Mouse (Mus musculus) ES-E14 (cell line): ENCODE results near the gene Cux1. TPM values are rescaled to one million over a fixed set of nuclear protein-coding genes. Genes with fewer than 3 reads are reported as not detected.

Source experiments
- DNase-seq: peaks from one replicate; pipeline ENCODE4 v3.0.0-alpha.2; 2013; ENCODE audit warnings: low read depth, low spot score
- H3K27ac ChIP-seq: 2 replicates; pipeline ENCODE4 v1.5.1; 2012; ENCODE audit warnings: low read depth, mild to moderate bottlenecking, low read length, moderate library complexity, mixed read lengths; ENCODE audit not compliant: poor library complexity, insufficient read depth, severe bottlenecking
- H3K36me3 ChIP-seq: 2 replicates; pipeline ENCODE4 v1.6.1; 2012; ENCODE audit warnings: mild to moderate bottlenecking, low read length, moderate library complexity, mixed read lengths; ENCODE audit not compliant: control insufficient read depth, poor library complexity, insufficient read depth, severe bottlenecking
- H3K4me1 ChIP-seq, 2 experiments: fragments of 150-350 bp in 1 of 2; sonication (generic) in 1 of 2; 2 replicates each; pipeline ENCODE4 v1.6.1; 2012; ENCODE audit warnings: low read length in 2 of 2, mild to moderate bottlenecking in 1 of 2, mixed read lengths in 1 of 2; ENCODE audit not compliant: control insufficient read depth in 2 of 2, insufficient read depth in 2 of 2, poor library complexity in 1 of 2
- H3K4me3 ChIP-seq, 2 experiments: fragments of 150-350 bp in 1 of 2; sonication (generic) in 1 of 2; 2 replicates each; pipeline ENCODE4 v1.5.1; 2012; ENCODE audit warnings: low read length in 2 of 2, low read depth in 1 of 2, mild to moderate bottlenecking in 1 of 2, mixed read lengths in 1 of 2; ENCODE audit not compliant: insufficient read depth in 1 of 2, poor library complexity in 1 of 2, severe bottlenecking in 1 of 2
- H3K9ac ChIP-seq: 2 replicates; pipeline ENCODE4 v1.6.1; 2012; ENCODE audit warnings: low read depth, mild to moderate bottlenecking, low read length, mixed read lengths; ENCODE audit not compliant: poor library complexity, insufficient read depth, severe bottlenecking
- H3K9me3 ChIP-seq: fragments of 150-350 bp; sonication (generic); 2 replicates; pipeline ENCODE4 v1.6.1; 2012; ENCODE audit warnings: low read depth, mild to moderate bottlenecking, low read length; ENCODE audit not compliant: control insufficient read depth, insufficient read depth
- CHD2 ChIP-seq: IDR thresholded peaks from 2 replicates; pipeline ENCODE4 v1.6.1; 2014; ENCODE audit warnings: mild to moderate bottlenecking, low read depth, low read length, inconsistent platforms
- HCFC1 ChIP-seq: IDR thresholded peaks from 2 replicates; pipeline ENCODE4 v1.6.1; 2012; ENCODE audit warnings: low read length, inconsistent platforms, borderline replicate concordance; ENCODE audit not compliant: insufficient read depth
- MAFK ChIP-seq: IDR thresholded peaks from 2 replicates; pipeline ENCODE4 v1.6.1; 2014; ENCODE audit warnings: mild to moderate bottlenecking, low read depth, low read length, inconsistent platforms; ENCODE audit not compliant: insufficient read depth
- ZC3H11A ChIP-seq: IDR thresholded peaks from 2 replicates; pipeline ENCODE4 v1.6.1; 2012; ENCODE audit warnings: low read depth, mild to moderate bottlenecking, inconsistent platforms, low read length, borderline replicate concordance
- ZNF384 ChIP-seq: IDR thresholded peaks from 2 replicates; pipeline ENCODE4 v1.6.1; 2012; ENCODE audit warnings: low read depth, low read length, inconsistent platforms
- in situ Hi-C, 2 experiments: fragments of 600-800 bp; cut with MboI; formaldehyde crosslinking; loops; one replicate each; pipeline ENCODE4 v1.15.1; 2025; ENCODE audit warnings: low sequenced_read_pairs in 2 of 2, inconsistent platforms in 1 of 2; ENCODE audit not compliant: unreplicated experiment in 2 of 2
- total RNA-seq: library from RNA; depleted of rRNA; stranded (reverse); fragments of 300-350 nt; gene quantifications from 2 replicates; pipeline ENCODE4 v1.2.3, GENCODE M21; 2012

Cux1 gene
- total RNA-seq, 1 experiment: 23.6 TPM

DNA sequence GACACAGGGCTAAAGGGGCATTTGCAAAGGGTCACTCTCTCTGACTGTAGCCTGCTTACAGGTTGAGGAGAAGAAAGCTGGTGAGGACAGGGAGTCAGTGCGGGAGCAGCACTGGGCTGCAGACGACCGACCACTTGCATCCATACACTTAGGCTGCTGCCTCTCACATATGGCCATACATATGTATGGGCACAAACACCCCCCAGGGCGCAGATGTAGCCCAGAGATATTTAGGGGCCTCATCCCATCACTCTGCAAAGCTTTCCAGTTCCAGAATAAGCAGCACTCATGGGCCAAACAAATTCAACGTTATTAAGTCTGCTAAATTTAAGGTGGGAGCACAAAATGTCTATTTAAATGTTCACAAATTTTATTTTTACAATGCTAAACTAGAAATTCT, 261.0 kb downstream of the Cux1 start:
- Histone ChIP-seq H3K27ac (no peak overlapping the region), H3K4me3 (no peak overlapping the region), H3K4me1 (no peaks in the 10 kb centered on the region), H3K36me3 (peaks cover 30% of the 10 kb centered on the region), H3K9me3 (no peaks in the 10 kb centered on the region), H3K9ac (no peak overlapping the region)
- TF ChIP-seq ZNF384 (no peak), ZC3H11A (no peak), HCFC1 (no peak), CHD2 (no peak), MAFK (no peak)
- in situ Hi-C loops: no loop called here
- no peak for DNase-seq

DNA sequence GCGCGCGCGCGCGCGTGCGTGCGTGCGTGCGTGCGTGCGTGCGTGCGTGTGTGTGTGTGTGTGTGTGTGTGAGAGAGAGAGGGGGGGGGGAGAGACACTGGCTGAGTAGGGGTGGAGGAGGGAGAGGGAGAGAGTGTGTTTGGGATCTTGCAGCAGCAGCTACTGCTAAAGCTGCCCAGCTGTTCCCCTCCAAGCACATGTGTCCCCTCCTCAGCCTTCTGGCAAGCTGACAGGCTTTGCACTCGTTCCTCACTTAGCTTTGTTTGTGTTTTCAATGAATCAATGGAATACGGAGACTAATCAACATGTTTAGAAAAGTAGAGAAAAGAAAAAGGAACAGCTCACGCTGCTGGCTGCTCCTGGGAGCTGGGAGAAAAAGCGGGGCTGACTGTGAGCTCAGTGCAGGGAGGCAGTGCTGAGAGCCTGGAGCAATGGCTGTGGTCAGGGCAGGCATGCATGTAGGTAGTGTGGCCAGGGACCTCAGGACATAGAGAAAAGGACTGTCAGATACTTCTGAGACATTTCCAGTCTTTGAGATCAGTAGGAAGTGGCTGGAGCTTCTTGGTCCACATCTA, 263.8 kb downstream of the Cux1 start:
- DNase-seq: no peak
- Histone ChIP-seq H3K9ac (no peak overlapping the region), H3K4me3 (no peak overlapping the region), H3K4me1 (no peaks in the 10 kb centered on the region), H3K36me3 (peaks cover 34% of the 10 kb centered on the region), H3K9me3 (no peaks in the 10 kb centered on the region), H3K27ac (no peak overlapping the region)
- TF ChIP-seq ZNF384 (no peak), CHD2 (no peak), ZC3H11A (no peak), MAFK (no peak), HCFC1 (no peak)
- in situ Hi-C loops: no loop called here

DNA sequence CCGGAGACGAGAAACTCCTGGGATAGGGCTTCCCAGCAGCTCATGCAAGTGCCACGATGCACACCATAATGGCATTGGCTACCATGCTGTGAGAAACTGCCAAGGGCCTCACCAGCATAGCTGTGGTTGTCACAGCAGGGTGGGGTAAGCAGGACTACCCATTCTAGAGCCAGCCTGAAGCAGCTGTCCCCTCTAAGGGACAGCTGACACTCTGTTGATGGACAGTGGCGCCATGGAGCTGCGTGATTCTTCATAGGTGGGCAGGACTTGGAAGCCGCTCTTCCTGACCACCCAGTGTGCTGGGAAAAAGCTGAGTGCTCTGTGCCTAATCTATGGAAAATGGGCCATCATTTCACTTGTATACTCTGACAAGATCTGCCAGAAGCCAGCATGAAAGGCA, 266.4 kb downstream of the Cux1 start:
- Histone ChIP-seq H3K9ac (no peak overlapping the region), H3K4me3 (no peak overlapping the region), H3K4me1 (no peaks in the 10 kb centered on the region), H3K9me3 (no peaks in the 10 kb centered on the region), H3K36me3 (peaks cover 17% of the 10 kb centered on the region; the same call in 1 of the 2 replicates), H3K27ac (no peak overlapping the region)
- in situ Hi-C loops: no loop called here
- no peak for DNase-seq
- no peak for TF ChIP-seq HCFC1
- TF ChIP-seq CHD2: no peak
- TF ChIP-seq MAFK: no peak
- no peak for TF ChIP-seq ZNF384
- no peak for TF ChIP-seq ZC3H11A

DNA sequence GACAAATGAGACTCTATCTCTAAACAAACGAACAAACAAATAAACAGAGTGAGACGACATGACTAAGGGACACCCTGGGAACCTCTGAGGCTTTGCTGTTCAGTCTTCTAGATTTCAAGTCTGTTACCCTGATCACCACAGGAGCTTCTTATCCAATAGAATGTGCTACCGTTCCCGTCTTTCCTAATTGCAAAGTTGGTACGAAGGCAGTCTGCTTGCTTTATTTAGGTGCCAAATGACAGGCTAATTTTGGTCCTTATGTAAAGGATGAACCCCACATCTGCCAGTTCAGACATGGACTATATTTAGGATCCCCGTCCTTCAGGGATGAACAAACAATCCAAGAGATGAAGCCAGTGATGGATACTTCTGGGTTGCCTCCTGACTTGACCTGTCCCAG, 269.6 kb downstream of the Cux1 start:
- DNase-seq: no peak
- in situ Hi-C loops: loop anchor here in 1 of 2 experiments (25.0 kb wide), 1 partner anchor 365 kb away; no protein-coding TSS in a partner anchor
- TF ChIP-seq CHD2 (no peak), ZNF384 (no peak), ZC3H11A (no peak), HCFC1 (no peak), MAFK (no peak)
- H3K9me3 ChIP-seq: no peaks in the 10 kb centered on the region
- no peak overlapping the region for H3K4me3 ChIP-seq
- H3K36me3 ChIP-seq: peaks cover 10% of the 10 kb centered on the region; the same call in 1 of the 2 replicates
- peaks cover 0 to 7% of the 10 kb centered on the region in 2 experiments; a peak in 1 of 4 replicates for H3K4me1 ChIP-seq
- no peak overlapping the region for H3K27ac ChIP-seq
- H3K9ac ChIP-seq: no peak overlapping the region

DNA sequence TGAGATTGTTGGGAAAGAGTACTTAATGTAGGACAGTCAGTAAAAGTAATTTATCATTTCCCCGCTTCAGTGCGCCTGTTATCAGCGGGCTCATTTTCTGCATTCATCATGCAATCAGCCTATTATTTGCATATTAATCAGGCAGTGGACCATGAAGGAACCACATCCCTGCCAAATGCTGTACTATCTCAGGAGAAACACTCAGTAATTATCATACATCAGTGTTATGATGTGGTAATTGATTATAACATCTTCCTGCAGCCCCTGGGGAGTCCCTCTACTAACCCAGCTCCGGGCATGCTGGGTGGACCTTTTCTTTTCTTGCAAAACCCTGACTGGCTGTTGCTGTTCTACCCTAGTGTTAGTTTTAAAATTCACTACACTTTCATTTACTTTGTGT, 270.4 kb downstream of the Cux1 start:
- DNase-seq: no peak
- H3K36me3 ChIP-seq: peaks cover 7% of the 10 kb centered on the region; the same call in 1 of the 2 replicates
- no peaks in the 10 kb centered on the region for H3K9me3 ChIP-seq
- no peak overlapping the region for H3K9ac ChIP-seq
- in situ Hi-C loops: loop anchor here in 1 of 2 experiments (25.0 kb wide), 1 partner anchor 365 kb away; no protein-coding TSS in a partner anchor
- no peak overlapping the region for H3K27ac ChIP-seq
- H3K4me3 ChIP-seq: no peak overlapping the region
- no peak for TF ChIP-seq MAFK
- no peak for TF ChIP-seq HCFC1
- no peak for TF ChIP-seq ZC3H11A
- TF ChIP-seq CHD2: no peak
- no peak for TF ChIP-seq ZNF384
- peaks cover 0 to 7% of the 10 kb centered on the region in 2 experiments; a peak in 1 of 4 replicates for H3K4me1 ChIP-seq
